Mouse (Mus musculus): Measurements from ENCODE around the gene Fam155a. TPM values are rescaled to one million over a fixed set of nuclear protein-coding genes. Genes with fewer than 3 reads are reported as not detected.

The Fam155a gene
- polyA plus RNA-seq, 1 experiment from 2014 or later: 0.96 TPM

DNA sequence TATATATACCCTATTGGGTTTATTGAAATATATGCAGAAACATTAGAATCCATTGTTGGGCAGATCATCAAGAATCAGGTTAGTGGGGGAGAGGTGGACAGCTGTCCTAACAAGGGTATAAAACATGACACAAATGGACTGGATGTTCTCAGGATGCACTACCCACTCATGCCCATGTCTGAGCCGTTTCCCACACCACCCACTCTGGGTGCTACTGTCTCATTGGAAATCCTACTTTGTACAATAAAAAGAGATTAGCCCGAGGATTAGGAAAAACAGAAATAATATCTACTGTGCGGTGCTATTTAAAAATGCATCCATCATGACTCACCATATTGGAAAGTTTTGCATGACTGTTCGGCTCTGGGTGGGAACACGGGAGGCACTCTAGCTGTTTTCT, 317.2 kb downstream of the Fam155a start:
- H3K36me3 ChIP-seq (ENCODE audit: control insufficient read depth, insufficient read depth): no peaks in the 10 kb centered on the region
- no peak overlapping the region for H3K27ac ChIP-seq (ENCODE audit: low read depth, low read length)
- H3K9ac ChIP-seq (ENCODE audit: low read depth, low read length): no peak overlapping the region
- no peaks in the 10 kb centered on the region for H3K27me3 ChIP-seq (replicated peaks; ENCODE audit: control insufficient read depth, insufficient read depth, low read length)
- WGBS: 86% methylated on average over 5 of the region's 5 CpGs
- H3K4me1 ChIP-seq (replicated peaks; ENCODE audit: control insufficient read depth, insufficient read depth, low read length): no peaks in the 10 kb centered on the region
- H3K4me3 ChIP-seq (ENCODE audit: low read depth, low read length): no peak overlapping the region
- no peak for ATAC-seq
- H3K4me2 ChIP-seq (replicated peaks; ENCODE audit: low read depth): no peak overlapping the region
- no peak for TF ChIP-seq CTCF (IDR thresholded peaks at IDR 0.05; ENCODE audit: low read depth)
- H3K9me3 ChIP-seq (ENCODE audit: control insufficient read depth): no peaks in the 10 kb centered on the region

DNA sequence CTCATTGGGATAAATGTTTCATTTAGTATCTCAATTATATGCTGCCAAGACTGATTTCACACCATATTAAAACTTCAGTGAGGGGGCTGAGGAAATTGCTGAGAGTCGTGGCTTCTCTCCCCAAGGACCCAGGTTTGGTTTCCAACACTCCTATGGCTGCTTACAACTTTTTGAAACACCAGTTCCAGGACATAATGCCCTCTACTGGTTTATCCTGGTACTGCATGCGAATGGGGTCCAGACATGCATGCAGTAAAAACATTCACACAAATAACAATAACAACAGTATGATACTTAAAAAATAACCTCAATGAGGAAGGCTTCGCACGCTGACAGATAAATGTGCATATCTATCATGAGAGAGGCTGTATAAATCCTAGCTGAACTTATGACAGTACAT, 319.4 kb downstream of the Fam155a start:
- Histone ChIP-seq H3K4me1 (replicated peaks; ENCODE audit: control insufficient read depth, insufficient read depth, low read length) (no peaks in the 10 kb centered on the region), H3K4me2 (replicated peaks; ENCODE audit: low read depth) (no peak overlapping the region), H3K9me3 (ENCODE audit: control insufficient read depth) (no peaks in the 10 kb centered on the region), H3K4me3 (ENCODE audit: low read depth, low read length) (no peak overlapping the region), H3K27me3 (replicated peaks; ENCODE audit: control insufficient read depth, insufficient read depth, low read length) (no peaks in the 10 kb centered on the region), H3K36me3 (ENCODE audit: control insufficient read depth, insufficient read depth) (no peaks in the 10 kb centered on the region), H3K27ac (ENCODE audit: low read depth, low read length) (no peak overlapping the region), H3K9ac (ENCODE audit: low read depth, low read length) (no peak overlapping the region)
- WGBS: 65% methylated on average over 4 of the region's 4 CpGs
- peak; percentile 57 for TF ChIP-seq CTCF (IDR thresholded peaks at IDR 0.05; ENCODE audit: low read depth)
- ATAC-seq: no peak

DNA sequence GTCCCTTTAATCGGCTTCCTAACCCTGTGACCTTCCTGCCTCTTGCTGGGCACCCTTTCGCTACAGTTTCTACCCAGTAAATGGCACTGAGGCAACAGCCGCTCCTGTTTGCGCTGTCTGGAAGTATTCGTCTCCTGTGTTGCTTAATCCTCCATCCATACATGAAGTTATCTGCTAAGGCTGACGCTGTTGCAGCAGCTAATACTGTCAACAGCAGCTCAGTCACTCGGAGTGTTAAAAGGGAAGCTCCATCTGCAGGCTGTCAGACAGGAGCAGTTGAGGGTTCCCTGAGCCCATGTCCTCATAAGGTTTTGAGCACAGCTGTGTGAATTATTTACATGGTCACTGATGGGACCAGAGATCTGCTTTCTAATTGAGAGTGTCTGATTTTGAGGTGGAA, 322.3 kb downstream of the Fam155a start:
- H3K9ac ChIP-seq (ENCODE audit: low read depth, low read length): no peak overlapping the region
- 52% methylated on average over 7 of the region's 7 CpGs for WGBS
- H3K9me3 ChIP-seq (ENCODE audit: control insufficient read depth): no peaks in the 10 kb centered on the region
- no peaks in the 10 kb centered on the region for H3K27me3 ChIP-seq (replicated peaks; ENCODE audit: control insufficient read depth, insufficient read depth, low read length)
- no peak overlapping the region for H3K4me2 ChIP-seq (replicated peaks; ENCODE audit: low read depth)
- H3K27ac ChIP-seq (ENCODE audit: low read depth, low read length): no peak overlapping the region
- ATAC-seq: no peak
- TF ChIP-seq CTCF (IDR thresholded peaks at IDR 0.05; ENCODE audit: low read depth): no peak
- H3K4me3 ChIP-seq (ENCODE audit: low read depth, low read length): no peak overlapping the region
- H3K4me1 ChIP-seq (replicated peaks; ENCODE audit: control insufficient read depth, insufficient read depth, low read length): no peaks in the 10 kb centered on the region
- H3K36me3 ChIP-seq (ENCODE audit: control insufficient read depth, insufficient read depth): no peaks in the 10 kb centered on the region

DNA sequence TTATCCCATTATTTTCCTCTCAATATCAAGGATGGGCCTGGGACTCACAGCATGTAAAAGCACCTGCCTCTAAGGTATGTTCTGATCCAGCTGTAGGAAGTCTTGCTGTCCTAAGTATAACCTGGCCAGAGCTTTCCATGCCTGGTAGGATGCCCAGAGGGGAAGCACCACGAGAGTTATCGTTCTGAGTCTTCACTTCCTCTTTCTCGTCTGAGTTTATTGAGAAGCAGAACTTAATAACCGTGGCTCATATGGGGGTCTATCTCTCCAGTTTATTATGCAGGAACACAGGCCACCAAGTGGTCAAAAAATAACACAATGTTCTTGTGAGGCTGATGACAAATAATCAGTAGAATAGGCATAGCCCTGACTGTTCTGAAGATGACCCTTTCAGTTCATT, 333.1 kb downstream of the Fam155a start:
- no peak overlapping the region for H3K4me3 ChIP-seq (ENCODE audit: low read depth, low read length)
- no peaks in the 10 kb centered on the region for H3K27me3 ChIP-seq (replicated peaks; ENCODE audit: control insufficient read depth, insufficient read depth, low read length)
- no peak for TF ChIP-seq CTCF (IDR thresholded peaks at IDR 0.05; ENCODE audit: low read depth)
- H3K9me3 ChIP-seq (ENCODE audit: control insufficient read depth): no peaks in the 10 kb centered on the region
- H3K4me1 ChIP-seq (replicated peaks; ENCODE audit: control insufficient read depth, insufficient read depth, low read length): no peaks in the 10 kb centered on the region
- H3K36me3 ChIP-seq (ENCODE audit: control insufficient read depth, insufficient read depth): no peaks in the 10 kb centered on the region
- ATAC-seq: no peak
- 75% methylated on average over 4 of the region's 4 CpGs for WGBS
- H3K4me2 ChIP-seq (replicated peaks; ENCODE audit: low read depth): no peak overlapping the region
- no peak overlapping the region for H3K27ac ChIP-seq (ENCODE audit: low read depth, low read length)
- no peak overlapping the region for H3K9ac ChIP-seq (ENCODE audit: low read depth, low read length)

DNA sequence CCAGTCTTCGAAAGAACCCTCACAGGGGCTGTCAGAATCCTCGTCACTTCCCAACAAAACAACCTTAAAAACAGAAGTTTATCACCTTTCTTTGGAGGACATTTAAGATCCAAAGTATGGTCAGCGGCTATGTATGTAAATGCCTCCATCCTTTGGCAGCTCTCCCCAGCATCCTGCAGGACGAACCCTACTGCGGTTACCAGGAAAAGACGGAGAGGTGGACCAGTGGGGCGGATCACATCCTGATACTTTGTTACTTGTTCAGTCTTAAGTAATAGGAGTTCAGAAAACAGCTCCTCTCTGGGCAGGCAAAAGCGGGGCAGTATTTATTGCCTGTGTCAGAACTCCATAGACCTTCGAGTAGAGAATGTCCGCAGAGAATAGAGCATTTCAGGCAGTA, 335.5 kb downstream of the Fam155a start:
- Histone ChIP-seq H3K27me3 (replicated peaks; ENCODE audit: control insufficient read depth, insufficient read depth, low read length) (no peaks in the 10 kb centered on the region), H3K27ac (ENCODE audit: low read depth, low read length) (no peak overlapping the region), H3K9ac (ENCODE audit: low read depth, low read length) (no peak overlapping the region), H3K9me3 (ENCODE audit: control insufficient read depth) (no peaks in the 10 kb centered on the region), H3K4me2 (replicated peaks; ENCODE audit: low read depth) (no peak overlapping the region), H3K4me1 (replicated peaks; ENCODE audit: control insufficient read depth, insufficient read depth, low read length) (no peaks in the 10 kb centered on the region), H3K4me3 (ENCODE audit: low read depth, low read length) (no peak overlapping the region), H3K36me3 (ENCODE audit: control insufficient read depth, insufficient read depth) (no peaks in the 10 kb centered on the region)
- WGBS: 47% methylated on average over 10 of the region's 10 CpGs
- ATAC-seq: no peak
- TF ChIP-seq CTCF (IDR thresholded peaks at IDR 0.05; ENCODE audit: low read depth): no peak

DNA sequence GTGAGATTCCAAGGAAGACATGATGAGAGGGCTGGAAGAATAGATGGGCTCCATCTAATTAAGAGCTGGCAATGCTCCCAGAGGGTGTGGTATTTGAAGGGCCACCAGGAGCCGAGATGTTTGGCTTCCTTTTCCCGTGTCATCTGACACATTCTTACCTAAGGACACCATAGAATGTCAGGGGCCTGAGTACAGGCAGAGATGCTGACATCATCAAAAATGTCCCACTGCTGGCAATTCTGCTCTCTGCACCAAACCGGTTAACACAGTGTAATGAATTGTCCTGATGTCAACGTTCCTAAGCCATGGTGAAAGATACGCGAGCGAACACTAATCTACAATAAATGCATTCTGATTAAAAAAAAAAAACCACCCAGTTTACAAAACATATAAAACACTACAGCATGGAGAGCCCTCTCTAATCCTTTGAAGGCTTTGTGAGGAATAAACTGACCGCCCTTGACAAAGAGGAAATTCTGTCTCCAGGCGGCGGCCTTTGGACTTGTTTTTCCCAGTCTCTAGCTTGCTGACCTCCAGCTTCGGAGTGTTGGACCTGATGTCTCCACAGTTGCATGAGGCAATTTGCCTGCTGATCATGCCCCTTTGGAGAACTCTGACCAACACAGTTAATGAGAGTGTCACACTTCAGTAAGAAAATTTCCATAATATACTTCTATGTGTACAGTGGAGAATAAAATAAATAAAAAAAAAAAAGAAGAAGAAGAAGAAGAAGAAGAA, 338.2 kb downstream of the Fam155a start:
- Histone ChIP-seq H3K4me2 (replicated peaks; ENCODE audit: low read depth) (no peak overlapping the region), H3K9me3 (ENCODE audit: control insufficient read depth) (no peaks in the 10 kb centered on the region), H3K4me3 (ENCODE audit: low read depth, low read length) (no peak overlapping the region), H3K27me3 (replicated peaks; ENCODE audit: control insufficient read depth, insufficient read depth, low read length) (no peaks in the 10 kb centered on the region), H3K27ac (ENCODE audit: low read depth, low read length) (no peak overlapping the region), H3K4me1 (replicated peaks; ENCODE audit: control insufficient read depth, insufficient read depth, low read length) (no peaks in the 10 kb centered on the region), H3K36me3 (ENCODE audit: control insufficient read depth, insufficient read depth) (no peaks in the 10 kb centered on the region), H3K9ac (ENCODE audit: low read depth, low read length) (no peak overlapping the region)
- 79% methylated on average over 11 of the region's 11 CpGs for WGBS
- TF ChIP-seq CTCF (IDR thresholded peaks at IDR 0.05; ENCODE audit: low read depth): no peak
- ATAC-seq: no peak

Data from intestine, postnatal 0 days (tissue).